Mouse (Mus musculus): ENCODE measurements at regions not wholly inside any gene's neighbourhood (a gene's known extent, or its start where the extent isn't known, plus 50 kb on each side); places are given as distances from the start of the nearest gene placed in this dataset.

GRCm38 (mm10) chr15:93821236-93821635 lies 225.5 kb upstream of the Prickle1 start:
- H3K9ac ChIP-seq (replicated peaks), result no peak overlapping the region
- H3K27ac ChIP-seq (ENCODE audit: low read depth), result no peak overlapping the region
- no peak for DNase-seq
- H3K4me3 ChIP-seq (ENCODE audit: low read depth, low read length), result no peak overlapping the region
- H3K36me3 ChIP-seq (replicated peaks; ENCODE audit: insufficient read depth, low read length), result no peaks in the 10 kb centered on the region
- no peaks in the 10 kb centered on the region for H3K4me1 ChIP-seq (ENCODE audit: insufficient read depth)
- no peak overlapping the region for H3K4me2 ChIP-seq (ENCODE audit: low read depth, low read length)
- WGBS (ENCODE audit: insufficient replicate concordance), result 67% methylated on average over 6 of the region's 6 CpGs
- no peak for ATAC-seq
- no peaks in the 10 kb centered on the region for H3K27me3 ChIP-seq (ENCODE audit: insufficient read depth, low read length)
- TF ChIP-seq EP300 (IDR thresholded peaks at IDR 0.05; ENCODE audit: low read depth) (no peak), CTCF (IDR thresholded peaks at IDR 0.05; ENCODE audit: low read depth) (no peak)
- H3K9me3 ChIP-seq (ENCODE audit: low read length), result no peaks in the 10 kb centered on the region

- Histone ChIP-seq H3K4me2 (ENCODE audit: low read depth, low read length) (no peak overlapping the region), H3K36me3 (replicated peaks; ENCODE audit: insufficient read depth, low read length) (no peaks in the 10 kb centered on the region), H3K4me3 (ENCODE audit: low read depth, low read length) (no peak overlapping the region), H3K4me1 (ENCODE audit: insufficient read depth) (no peaks in the 10 kb centered on the region), H3K9ac (replicated peaks) (no peak overlapping the region), H3K9me3 (ENCODE audit: low read length) (no peaks in the 10 kb centered on the region), H3K27ac (ENCODE audit: low read depth) (no peak overlapping the region), H3K27me3 (ENCODE audit: insufficient read depth, low read length) (no peaks in the 10 kb centered on the region)
- TF ChIP-seq CTCF (IDR thresholded peaks at IDR 0.05; ENCODE audit: low read depth) (no peak), EP300 (IDR thresholded peaks at IDR 0.05; ENCODE audit: low read depth) (no peak)
- no peak for ATAC-seq
- 68% methylated on average over 7 of the region's 7 CpGs for WGBS (ENCODE audit: insufficient replicate concordance)
- no peak for DNase-seq
Observed at GRCm38 (mm10) chr15:93812011-93812410, 216.3 kb upstream of the Prickle1 start.

GRCm38 (mm10) chr15:93807993-93808392 lies 212.3 kb upstream of the Prickle1 start:
- no peak overlapping the region for H3K27ac ChIP-seq (ENCODE audit: low read depth)
- DNase-seq (no peak), ATAC-seq (no peak)
- WGBS (ENCODE audit: insufficient replicate concordance), result 58% methylated on average over 8 of the region's 8 CpGs
- no peak overlapping the region for H3K9ac ChIP-seq (replicated peaks)
- H3K4me1 ChIP-seq (ENCODE audit: insufficient read depth), result no peaks in the 10 kb centered on the region
- no peaks in the 10 kb centered on the region for H3K27me3 ChIP-seq (ENCODE audit: insufficient read depth, low read length)
- no peak overlapping the region for H3K4me3 ChIP-seq (ENCODE audit: low read depth, low read length)
- no peak for TF ChIP-seq CTCF (IDR thresholded peaks at IDR 0.05; ENCODE audit: low read depth)
- no peak for TF ChIP-seq EP300 (IDR thresholded peaks at IDR 0.05; ENCODE audit: low read depth)
- H3K36me3 ChIP-seq (replicated peaks; ENCODE audit: insufficient read depth, low read length), result no peaks in the 10 kb centered on the region
- H3K9me3 ChIP-seq (ENCODE audit: low read length), result no peaks in the 10 kb centered on the region
- H3K4me2 ChIP-seq (ENCODE audit: low read depth, low read length), result no peak overlapping the region

- H3K27me3 ChIP-seq (ENCODE audit: insufficient read depth, low read length), result no peaks in the 10 kb centered on the region
- ATAC-seq (no peak), DNase-seq (no peak)
- H3K4me3 ChIP-seq (ENCODE audit: low read depth, low read length), result no peak overlapping the region
- no peaks in the 10 kb centered on the region for H3K9me3 ChIP-seq (ENCODE audit: low read length)
- 82% methylated on average over 8 of the region's 8 CpGs for WGBS (ENCODE audit: insufficient replicate concordance)
- TF ChIP-seq EP300 (IDR thresholded peaks at IDR 0.05; ENCODE audit: low read depth) (no peak), CTCF (IDR thresholded peaks at IDR 0.05; ENCODE audit: low read depth) (no peak)
- no peak overlapping the region for H3K9ac ChIP-seq (replicated peaks)
- no peak overlapping the region for H3K27ac ChIP-seq (ENCODE audit: low read depth)
- no peaks in the 10 kb centered on the region for H3K4me1 ChIP-seq (ENCODE audit: insufficient read depth)
- no peaks in the 10 kb centered on the region for H3K36me3 ChIP-seq (replicated peaks; ENCODE audit: insufficient read depth, low read length)
- H3K4me2 ChIP-seq (ENCODE audit: low read depth, low read length), result no peak overlapping the region
Observed at GRCm38 (mm10) chr15:93807505-93807904, 211.8 kb upstream of the Prickle1 start.

GRCm38 (mm10) chr15:93804703-93805102 lies 209.0 kb upstream of the Prickle1 start:
- TF ChIP-seq EP300 (IDR thresholded peaks at IDR 0.05; ENCODE audit: low read depth) (no peak), CTCF (IDR thresholded peaks at IDR 0.05; ENCODE audit: low read depth) (no peak)
- H3K4me3 ChIP-seq (ENCODE audit: low read depth, low read length), result no peak overlapping the region
- no peak for DNase-seq
- H3K4me1 ChIP-seq (ENCODE audit: insufficient read depth), result no peaks in the 10 kb centered on the region
- H3K36me3 ChIP-seq (replicated peaks; ENCODE audit: insufficient read depth, low read length), result no peaks in the 10 kb centered on the region
- no peak for ATAC-seq
- no peak overlapping the region for H3K4me2 ChIP-seq (ENCODE audit: low read depth, low read length)
- 86% methylated on average over 9 of the region's 9 CpGs for WGBS (ENCODE audit: insufficient replicate concordance)
- H3K27ac ChIP-seq (ENCODE audit: low read depth), result no peak overlapping the region
- H3K9ac ChIP-seq (replicated peaks), result no peak overlapping the region
- no peaks in the 10 kb centered on the region for H3K27me3 ChIP-seq (ENCODE audit: insufficient read depth, low read length)
- no peaks in the 10 kb centered on the region for H3K9me3 ChIP-seq (ENCODE audit: low read length)

- Histone ChIP-seq H3K36me3 (replicated peaks; ENCODE audit: insufficient read depth, low read length) (no peaks in the 10 kb centered on the region), H3K4me2 (ENCODE audit: low read depth, low read length) (no peak overlapping the region), H3K4me3 (ENCODE audit: low read depth, low read length) (no peak overlapping the region), H3K27me3 (ENCODE audit: insufficient read depth, low read length) (no peaks in the 10 kb centered on the region), H3K4me1 (ENCODE audit: insufficient read depth) (no peaks in the 10 kb centered on the region), H3K27ac (ENCODE audit: low read depth) (no peak overlapping the region), H3K9me3 (ENCODE audit: low read length) (no peaks in the 10 kb centered on the region), H3K9ac (replicated peaks) (no peak overlapping the region)
- DNase-seq, result no peak
- whole genome bisulfite sequencing (ENCODE audit: insufficient replicate concordance), result 50% methylated on average over 9 of the region's 9 CpGs
- TF ChIP-seq EP300 (IDR thresholded peaks at IDR 0.05; ENCODE audit: low read depth) (no peak), CTCF (IDR thresholded peaks at IDR 0.05; ENCODE audit: low read depth) (no peak)
- ATAC-seq, result no peak
Observed at GRCm38 (mm10) chr15:93790531-93790930, 194.8 kb upstream of the Prickle1 start.

- ATAC-seq, result no peak
- no peaks in the 10 kb centered on the region for H3K4me1 ChIP-seq (ENCODE audit: insufficient read depth)
- WGBS (ENCODE audit: insufficient replicate concordance), result 74% methylated on average over 3 of the region's 3 CpGs
Observed at GRCm38 (mm10) chr15:93789762-93790161, 194.1 kb upstream of the Prickle1 start.

More at GRCm38 (mm10) chr15:93789762-93790161, 194.1 kb upstream of the Prickle1 start:
- Histone ChIP-seq H3K4me2 (ENCODE audit: low read depth, low read length) (no peak overlapping the region), H3K4me3 (ENCODE audit: low read depth, low read length) (no peak overlapping the region), H3K9me3 (ENCODE audit: low read length) (no peaks in the 10 kb centered on the region), H3K27me3 (ENCODE audit: insufficient read depth, low read length) (no peaks in the 10 kb centered on the region), H3K9ac (replicated peaks) (no peak overlapping the region), H3K27ac (ENCODE audit: low read depth) (no peak overlapping the region), H3K36me3 (replicated peaks; ENCODE audit: insufficient read depth, low read length) (no peaks in the 10 kb centered on the region)
- TF ChIP-seq EP300 (IDR thresholded peaks at IDR 0.05; ENCODE audit: low read depth) (no peak), CTCF (IDR thresholded peaks at IDR 0.05; ENCODE audit: low read depth) (no peak)
- no peak for DNase-seq
